Mouse (Mus musculus) MEL (cell line): ENCODE measurements around the gene Dip2a. TPM values are rescaled to one million over a fixed set of nuclear protein-coding genes. Genes with fewer than 3 reads are reported as not detected.

Source experiments
- DNase-seq: peaks from one replicate; pipeline ENCODE4 v3.0.0; 2011; ENCODE audit warnings: low read depth, low spot score
- H3K27ac ChIP-seq: 2 replicates; pipeline ENCODE4 v1.5.1; 2012; ENCODE audit warnings: low read depth, mild to moderate bottlenecking, control low read depth, low read length, moderate library complexity; ENCODE audit not compliant: control insufficient read depth
- H3K27me3 ChIP-seq, 2 experiments: fragments of 150-350 bp in 1 of 2; sonication (generic) in 1 of 2; 2 replicates each; pipeline ENCODE4 v1.6.1; 2012; ENCODE audit warnings: low read length in 2 of 2, mild to moderate bottlenecking in 2 of 2, improper control_type of control experiment in 1 of 2, moderate library complexity in 1 of 2; ENCODE audit not compliant: insufficient read depth in 2 of 2, control insufficient read depth in 1 of 2
- H3K36me3 ChIP-seq, 2 experiments: 2 replicates each; pipeline ENCODE4 v1.6.1; 2012 to 2014; ENCODE audit warnings: low read length in 2 of 2, improper control_type of control experiment in 1 of 2, inconsistent platforms in 1 of 2, mild to moderate bottlenecking in 1 of 2; ENCODE audit not compliant: insufficient read depth in 2 of 2, control insufficient read depth in 1 of 2
- H3K4me1 ChIP-seq, 2 experiments: fragments of 150-350 bp in 1 of 2; sonication (generic) in 1 of 2; 2 replicates each; pipeline ENCODE4 v1.6.1; 2012; ENCODE audit warnings: low read length in 2 of 2, improper control_type of control experiment in 1 of 2, mild to moderate bottlenecking in 1 of 2; ENCODE audit not compliant: insufficient read depth in 2 of 2, control insufficient read depth in 1 of 2
- H3K4me3 ChIP-seq, 2 experiments: fragments of 150-350 bp in 1 of 2; sonication (generic) in 1 of 2; 2 replicates each; pipeline ENCODE4 v1.5.1; 2012; ENCODE audit warnings: low read depth in 2 of 2, low read length in 2 of 2, mild to moderate bottlenecking in 2 of 2, moderate library complexity in 2 of 2, control low read depth in 1 of 2, improper control_type of control experiment in 1 of 2; ENCODE audit not compliant: control insufficient read depth in 1 of 2, insufficient read depth in 1 of 2
- H3K79me2 ChIP-seq: 2 replicates; pipeline ENCODE4 v1.6.1; 2012; ENCODE audit warnings: mild to moderate bottlenecking, low read length, moderate library complexity; ENCODE audit not compliant: control insufficient read depth, poor library complexity, insufficient read depth
- H3K9ac ChIP-seq: 2 replicates; pipeline ENCODE4 v1.6.1; 2012; ENCODE audit warnings: low read depth, mild to moderate bottlenecking, control low read depth, low read length, moderate library complexity; ENCODE audit not compliant: control insufficient read depth, poor library complexity, severe bottlenecking
- H3K9me3 ChIP-seq: fragments of 150-350 bp; sonication (generic); replicated peaks from 2 replicates; pipeline ENCODE4 v1.6.1; 2012; ENCODE audit warnings: mild to moderate bottlenecking, low read length, improper control_type of control experiment, moderate library complexity; ENCODE audit not compliant: insufficient read depth
- BHLHE40 ChIP-seq: IDR thresholded peaks from 2 replicates; pipeline ENCODE4 v1.6.1; 2012; ENCODE audit warnings: low read depth, mild to moderate bottlenecking, inconsistent platforms, low read length, improper control_type of control experiment, borderline replicate concordance
- CHD1 ChIP-seq: IDR thresholded peaks from 2 replicates; pipeline ENCODE4 v1.6.1; 2012; ENCODE audit warnings: low read depth, mild to moderate bottlenecking, inconsistent platforms, low read length, improper control_type of control experiment
- CHD2 ChIP-seq: IDR thresholded peaks from 2 replicates; pipeline ENCODE4 v1.6.1; 2011; ENCODE audit warnings: low read length, improper control_type of control experiment
- CTCF ChIP-seq, 3 experiments: IDR thresholded peaks in 2 of 3; conservative IDR thresholded peaks in 1 of 3; 2 replicates each; pipeline ENCODE4 v1.5.1; 2011 to 2012; ENCODE audit warnings: low read length in 3 of 3, low read depth in 2 of 3, mild to moderate bottlenecking in 2 of 3, improper control_type of control experiment in 1 of 3, inconsistent platforms in 1 of 3, mixed read lengths in 1 of 3, moderate library complexity in 1 of 3; ENCODE audit not compliant: control insufficient read depth in 1 of 3, insufficient read depth in 1 of 3, poor library complexity in 1 of 3, severe bottlenecking in 1 of 3
- E2F4 ChIP-seq: IDR thresholded peaks from 2 replicates; pipeline ENCODE4 v1.6.1; 2011; ENCODE audit warnings: low read depth, low read length, improper control_type of control experiment, borderline replicate concordance
- EP300 ChIP-seq, 2 experiments: IDR thresholded peaks; 2 replicates each; pipeline ENCODE4 v1.6.1; 2011; ENCODE audit warnings: improper control_type of control experiment in 2 of 2, low read length in 2 of 2, low read depth in 1 of 2, mild to moderate bottlenecking in 1 of 2
- ETS1 ChIP-seq: IDR thresholded peaks from 2 replicates; pipeline ENCODE4 v1.6.1; 2012; ENCODE audit warnings: low read depth, mild to moderate bottlenecking, inconsistent platforms, low read length, improper control_type of control experiment, moderate library complexity
- GABPA ChIP-seq: IDR thresholded peaks from 2 replicates; pipeline ENCODE4 v1.6.1; 2012; ENCODE audit warnings: low read depth, mild to moderate bottlenecking, inconsistent platforms, low read length, improper control_type of control experiment, moderate library complexity
- GATA1 ChIP-seq: IDR thresholded peaks from 2 replicates; pipeline ENCODE4 v1.6.1; 2011; ENCODE audit warnings: low read depth, low read length, improper control_type of control experiment
- HCFC1 ChIP-seq: IDR thresholded peaks from 2 replicates; pipeline ENCODE4 v1.6.1; 2012; ENCODE audit warnings: low read depth, mild to moderate bottlenecking, inconsistent platforms, low read length, improper control_type of control experiment, moderate library complexity
- JUND ChIP-seq: IDR thresholded peaks from 2 replicates; pipeline ENCODE4 v1.6.1; 2011; ENCODE audit warnings: low read depth, mild to moderate bottlenecking, improper control_type of control experiment, low read length
- KAT2A ChIP-seq: conservative IDR thresholded peaks from 2 replicates; pipeline ENCODE4 v1.6.1; 2012; ENCODE audit warnings: low read depth, low read length, improper control_type of control experiment, inconsistent platforms
- MAFK ChIP-seq: IDR thresholded peaks from 2 replicates; pipeline ENCODE4 v1.6.1; 2011; ENCODE audit warnings: low read depth, mild to moderate bottlenecking, low read length, improper control_type of control experiment, borderline replicate concordance
- MAX ChIP-seq: IDR thresholded peaks from 2 replicates; pipeline ENCODE4 v1.6.1; 2011; ENCODE audit warnings: low read length, improper control_type of control experiment
- MAZ ChIP-seq: IDR thresholded peaks from 2 replicates; pipeline ENCODE4 v1.6.1; 2012; ENCODE audit warnings: low read depth, mild to moderate bottlenecking, inconsistent platforms, low read length, improper control_type of control experiment
- MXI1 ChIP-seq: IDR thresholded peaks from 2 replicates; pipeline ENCODE4 v1.6.1; 2011; ENCODE audit warnings: mild to moderate bottlenecking, low read depth, low read length, improper control_type of control experiment
- MYC ChIP-seq: IDR thresholded peaks from 2 replicates; pipeline ENCODE4 v1.6.1; 2011; ENCODE audit warnings: low read depth, mild to moderate bottlenecking, low read length, improper control_type of control experiment, moderate library complexity
- NRF1 ChIP-seq: IDR thresholded peaks from 2 replicates; pipeline ENCODE4 v1.6.1; 2014; ENCODE audit warnings: low read depth, mild to moderate bottlenecking, inconsistent platforms, low read length, improper control_type of control experiment, moderate library complexity; ENCODE audit not compliant: poor library complexity, insufficient read depth, severe bottlenecking
- POLR2AphosphoS2 ChIP-seq: IDR thresholded peaks from 2 replicates; pipeline ENCODE4 v1.6.1; 2011; ENCODE audit warnings: low read length, improper control_type of control experiment
- POLR2AphosphoS5 ChIP-seq: IDR thresholded peaks from 2 replicates; pipeline ENCODE4 v1.6.1; 2012; ENCODE audit warnings: low read depth, borderline replicate concordance, mild to moderate bottlenecking, inconsistent platforms, low read length, moderate library complexity, mixed read lengths
- RAD21 ChIP-seq: IDR thresholded peaks from 2 replicates; pipeline ENCODE4 v1.6.1; 2011; ENCODE audit warnings: mild to moderate bottlenecking, low read depth, low read length, improper control_type of control experiment
- RCOR1 ChIP-seq: IDR thresholded peaks from 2 replicates; pipeline ENCODE4 v1.6.1; 2012; ENCODE audit warnings: low read depth, mild to moderate bottlenecking, inconsistent platforms, low read length, improper control_type of control experiment
- SIN3A ChIP-seq: IDR thresholded peaks from 2 replicates; pipeline ENCODE4 v1.6.1; 2012; ENCODE audit warnings: low read length, improper control_type of control experiment, inconsistent platforms
- SMC3 ChIP-seq: IDR thresholded peaks from 2 replicates; pipeline ENCODE4 v1.6.1; 2011; ENCODE audit warnings: low read depth, low read length, improper control_type of control experiment
- TAL1 ChIP-seq: IDR thresholded peaks from 2 replicates; pipeline ENCODE4 v1.6.1; 2012; ENCODE audit warnings: mild to moderate bottlenecking, inconsistent platforms, low read length, moderate library complexity, mixed read lengths
- TCF12 ChIP-seq: IDR thresholded peaks from 2 replicates; pipeline ENCODE4 v1.6.1; 2014; ENCODE audit warnings: low read depth, mild to moderate bottlenecking, inconsistent platforms, low read length, improper control_type of control experiment, moderate library complexity
- USF2 ChIP-seq, 2 experiments: IDR thresholded peaks; 2 replicates each; pipeline ENCODE4 v1.6.1; 2011 to 2012; ENCODE audit warnings: improper control_type of control experiment in 2 of 2, low read length in 2 of 2, borderline replicate concordance in 1 of 2, inconsistent platforms in 1 of 2, low read depth in 1 of 2, mild to moderate bottlenecking in 1 of 2; ENCODE audit not compliant: insufficient read depth in 1 of 2
- ZC3H11A ChIP-seq: IDR thresholded peaks from 2 replicates; pipeline ENCODE4 v1.6.1; 2012; ENCODE audit warnings: low read depth, mild to moderate bottlenecking, inconsistent platforms, low read length, improper control_type of control experiment
- ZMIZ1 ChIP-seq: IDR thresholded peaks from 2 replicates; pipeline ENCODE4 v1.6.1; 2012; ENCODE audit warnings: low read depth, mild to moderate bottlenecking, inconsistent platforms, low read length, improper control_type of control experiment, moderate library complexity
- ZNF384 ChIP-seq: IDR thresholded peaks from 2 replicates; pipeline ENCODE4 v1.6.1; 2012; ENCODE audit warnings: low read depth, mild to moderate bottlenecking, inconsistent platforms, low read length, improper control_type of control experiment
- polyA plus RNA-seq, 2 experiments: library from polyadenylated mRNA; stranded (reverse) in 1 of 2; unstranded in 1 of 2; fragments of >175 nt in 1 of 2; fragments of >200 nt in 1 of 2; gene quantifications; 2 replicates each; pipeline versions ENCODE4 v1.2.1 to v1.2.4; 2012; ENCODE audit warnings: low replicate concordance in 2 of 2, low read depth in 1 of 2; ENCODE audit not compliant: insufficient read length in 2 of 2, insufficient read depth in 1 of 2, missing spikeins in 1 of 2
- total RNA-seq: library from RNA; depleted of rRNA; stranded (reverse); fragments of 300-350 nt; gene quantifications from 2 replicates; pipeline ENCODE4 v1.2.3, GENCODE M21; 2012

The Dip2a gene
- total and polyA plus RNA-seq, 3 experiments: 2.6 to 5.7 TPM; not detected in 1

DNA sequence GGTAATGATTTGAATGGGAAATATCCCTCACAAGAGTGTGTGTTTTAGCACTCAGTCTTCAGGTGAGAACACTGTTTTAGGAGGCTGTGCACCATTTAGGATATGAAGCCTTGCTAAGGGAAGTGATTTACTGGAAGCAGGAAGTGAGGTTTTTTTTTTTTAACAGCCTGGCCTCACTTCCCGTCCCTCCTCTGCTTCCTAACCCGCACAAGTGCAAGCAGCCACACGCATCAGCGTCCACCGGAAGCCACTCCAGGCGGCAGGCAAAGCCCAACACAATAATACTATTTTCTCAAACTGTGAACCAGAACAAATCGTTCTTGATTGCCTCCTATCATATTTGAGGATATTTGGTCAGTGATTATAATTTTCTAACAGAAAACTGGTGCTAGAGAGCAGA is 6.9 kb upstream of the Dip2a start:
- Histone ChIP-seq H3K9me3 (no peaks in the 10 kb centered on the region), H3K79me2 (no peaks in the 10 kb centered on the region), H3K4me3 (no peak overlapping the region), H3K9ac (no peak overlapping the region), H3K36me3 (peaks cover 0 to 9% of the 10 kb centered on the region in 2 experiments; a peak in 2 of 4 replicates), H3K4me1 (no peaks in the 10 kb centered on the region), H3K27me3 (no peaks in the 10 kb centered on the region), H3K27ac (no peak overlapping the region)
- TF ChIP-seq KAT2A (no peak), TAL1 (no peak), RAD21 (no peak), ZNF384 (no peak), EP300 (IDR thresholded peaks at IDR 0.05; ENCODE audit: low read depth in 1 of 2, low read length in 2 of 2) (no peak), SMC3 (no peak), POLR2AphosphoS5 (no peak), MXI1 (no peak), CTCF (IDR thresholded peaks at IDR 0.05 in 2 of 3, conservative IDR thresholded peaks at IDR 0.05 in 1 of 3; ENCODE audit: control insufficient read depth in 1 of 3, insufficient read depth in 1 of 3, low read depth in 2 of 3, low read length in 3 of 3, poor library complexity in 1 of 3, severe bottlenecking in 1 of 3) (no peak)
- DNase-seq: no peak

DNA sequence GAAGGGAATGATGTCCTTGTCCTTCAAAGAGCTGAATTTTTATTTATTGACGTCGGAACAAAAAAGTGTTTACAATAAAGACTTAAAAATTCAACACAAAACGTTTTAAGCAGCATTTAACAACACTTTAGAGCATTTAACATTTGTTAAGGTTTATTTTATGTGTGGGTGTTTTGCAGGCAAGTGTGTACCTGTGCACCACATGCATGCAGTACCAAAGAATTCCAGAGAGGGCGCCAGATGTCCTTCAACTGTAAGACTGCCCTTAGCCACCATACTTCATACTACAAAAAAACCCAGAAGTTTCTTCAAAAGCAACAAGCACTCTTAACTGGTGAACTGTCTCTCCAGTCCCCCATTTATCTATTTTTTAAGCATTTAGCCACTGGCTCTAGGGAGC is 1.5 kb upstream of the Dip2a start:
- H3K36me3 ChIP-seq: peaks cover 3 to 4% of the 10 kb centered on the region in 2 experiments; a peak in 2 of 4 replicates
- H3K4me3 ChIP-seq: peak overlapping the region; percentile 63 to 82
- H3K9ac ChIP-seq: peak overlapping the region; percentile 46
- no peaks in the 10 kb centered on the region for H3K27me3 ChIP-seq
- 0 out of 2 replicates have a peak overlapping the region, but pooled peaks have one; percentile 22 for H3K27ac ChIP-seq
- H3K9me3 ChIP-seq: no peaks in the 10 kb centered on the region
- peaks cover 0 to 2% of the 10 kb centered on the region in 2 experiments; a peak in 2 of 4 replicates for H3K4me1 ChIP-seq
- peak; percentile 90 for DNase-seq
- no peaks in the 10 kb centered on the region; the same call in 1 of the 2 replicates for H3K79me2 ChIP-seq
- no peak for TF ChIP-seq RCOR1
- no peak for TF ChIP-seq POLR2AphosphoS2
- no peak for TF ChIP-seq TCF12
- TF ChIP-seq MXI1: no peak; the same call in 1 of the 2 replicates
- no peak for TF ChIP-seq CHD1
- peak; percentile 54; the same call in 1 of the 2 replicates for TF ChIP-seq MAX
- TF ChIP-seq GATA1: no peak
- no peak for TF ChIP-seq TAL1
- peak; percentile 30 for TF ChIP-seq SMC3
- peak; percentile 57 to 94 (median 74) for TF ChIP-seq CTCF (IDR thresholded peaks at IDR 0.05 in 2 of 3, conservative IDR thresholded peaks at IDR 0.05 in 1 of 3; ENCODE audit: control insufficient read depth in 1 of 3, insufficient read depth in 1 of 3, low read depth in 2 of 3, low read length in 3 of 3, poor library complexity in 1 of 3, severe bottlenecking in 1 of 3)
- no peak for TF ChIP-seq KAT2A
- TF ChIP-seq HCFC1: peak; percentile 52; the same call in 1 of the 2 replicates
- no peak for TF ChIP-seq JUND
- TF ChIP-seq MAZ: no peak
- TF ChIP-seq EP300 (IDR thresholded peaks at IDR 0.05; ENCODE audit: low read depth in 1 of 2, low read length in 2 of 2): no peak
- TF ChIP-seq ZMIZ1: no peak
- no peak for TF ChIP-seq ZNF384
- TF ChIP-seq E2F4: no peak
- TF ChIP-seq ETS1: no peak
- peak; percentile 39 for TF ChIP-seq RAD21
- TF ChIP-seq ZC3H11A: no peak
- TF ChIP-seq NRF1: no peak
- no peak for TF ChIP-seq CHD2
- no peak for TF ChIP-seq GABPA
- TF ChIP-seq MYC: no peak
- TF ChIP-seq USF2 (IDR thresholded peaks at IDR 0.05; ENCODE audit: borderline replicate concordance in 1 of 2, insufficient read depth in 1 of 2, low read depth in 1 of 2, low read length in 2 of 2): no peak
- TF ChIP-seq SIN3A: peak; percentile 1
- no peak for TF ChIP-seq MAFK
- TF ChIP-seq BHLHE40: no peak
